Mouse (Mus musculus) heart, adult 2 months (tissue): ENCODE data around the gene Cerk. TPM values are rescaled to one million over a fixed set of nuclear protein-coding genes. Genes with fewer than 3 reads are reported as not detected.
A peak's percentile ranks its signal among the peaks of the same experiment; 100 is the strongest.

ENCODE experiments used
- DNase-seq, 2 experiments: peaks; one replicate each; pipeline ENCODE4 v3.0.0; 2021
- H3K27ac ChIP-seq: fragments of 200-600 bp; 2 replicates; pipeline ENCODE4 v1.8.1; 2022
- H3K27me3 ChIP-seq: fragments of 200-500 bp; 2 replicates; pipeline ENCODE4 v1.6.1; 2012; ENCODE audit warnings: mild to moderate bottlenecking, low read length, inconsistent platforms, mixed read lengths; ENCODE audit not compliant: control insufficient read depth, insufficient read depth
- H3K36me3 ChIP-seq: fragments of 200-500 bp; 2 replicates; pipeline ENCODE4 v1.6.1; 2012; ENCODE audit warnings: low read length, inconsistent platforms; ENCODE audit not compliant: control insufficient read depth, insufficient read depth
- H3K4me1 ChIP-seq: fragments of 200-500 bp; 2 replicates; pipeline ENCODE4 v1.6.1; 2011; ENCODE audit warnings: low read length; ENCODE audit not compliant: control insufficient read depth, insufficient read depth
- H3K4me3 ChIP-seq: fragments of 200-600 bp; 2 replicates; pipeline ENCODE4 v1.8.1; 2022
- H3K79me2 ChIP-seq: fragments of 200-500 bp; replicated peaks from 2 replicates; pipeline ENCODE4 v1.6.1; 2012; ENCODE audit warnings: mild to moderate bottlenecking, inconsistent platforms, low read length, moderate library complexity, mixed read lengths; ENCODE audit not compliant: control insufficient read depth, insufficient read depth
- H3K9ac ChIP-seq: fragments of 200-500 bp; 2 replicates; pipeline ENCODE4 v1.6.1; 2012; ENCODE audit warnings: low read depth, mild to moderate bottlenecking, control low read depth, inconsistent platforms, low read length, mixed read lengths
- CTCF ChIP-seq: fragments of 200-600 bp; IDR thresholded peaks from 2 replicates; pipeline ENCODE4 v1.8.1; 2022; ENCODE audit warnings: antibody characterized with exemption, mild to moderate bottlenecking, moderate library complexity
- EP300 ChIP-seq: fragments of 200-500 bp; IDR thresholded peaks from 2 replicates; pipeline ENCODE4 v1.6.1; 2011; ENCODE audit warnings: low read depth, low read length, control low read depth; ENCODE audit not compliant: insufficient read depth
- POLR2A ChIP-seq: fragments of 200-500 bp; IDR thresholded peaks from 2 replicates; pipeline ENCODE4 v1.6.1; 2011; ENCODE audit warnings: mild to moderate bottlenecking, low read depth, low read length, control low read depth; ENCODE audit not compliant: insufficient read depth
- WGBS: fragments of 180-500 bp; shearing (Covaris S2); methylation state at CpG from one replicate; pipeline ENCODE4 v1.1.7; 2018; 5-methylcytosine and 5-hydroxymethylcytosine counted together
- intact Hi-C: fragments of 180-260 bp; cut with DNase I; formaldehyde crosslinking; loops from one replicate; pipeline ENCODE4 v1.15.1; 2025
- polyA plus RNA-seq: library from polyadenylated mRNA; depleted of rRNA; stranded (reverse); fragments of >200 nt; gene quantifications from 2 replicates; pipeline ENCODE4 v1.2.3, GENCODE M21; 2012
- total RNA-seq, 2 experiments: library from RNA; stranded (reverse); gene quantifications; 2 replicates each; pipeline ENCODE4 v1.2.3; 2021

Cerk gene
- total and polyA plus RNA-seq, 3 experiments: 26.0 to 33.5 (median 30.4) TPM

- no peak overlapping the region for H3K9ac ChIP-seq
- 79% methylated on average over 7 of the region's 7 CpGs for whole genome bisulfite sequencing
- no peaks in the 10 kb centered on the region for H3K79me2 ChIP-seq
- H3K36me3 ChIP-seq: no peaks in the 10 kb centered on the region
- intact Hi-C loops: no loop called here
- no peaks in the 10 kb centered on the region for H3K27me3 ChIP-seq
- no peaks in the 10 kb centered on the region; the same call in 1 of the 2 replicates for H3K4me1 ChIP-seq
- H3K4me3 ChIP-seq: no peak overlapping the region
- no peak for TF ChIP-seq CTCF
- no peak for TF ChIP-seq POLR2A
- TF ChIP-seq EP300: no peak
- DNase-seq: no peak
- no peak overlapping the region for H3K27ac ChIP-seq
Observed at GRCm38 (mm10) chr15:86144577-86144976, 41.4 kb downstream of the Cerk start.

GRCm38 (mm10) chr15:86140323-86140722, 45.6 kb downstream of the Cerk start:
- Histone ChIP-seq H3K9ac (no peak overlapping the region), H3K36me3 (no peaks in the 10 kb centered on the region), H3K4me1 (no peaks in the 10 kb centered on the region), H3K27me3 (no peaks in the 10 kb centered on the region), H3K79me2 (no peaks in the 10 kb centered on the region), H3K4me3 (no peak overlapping the region), H3K27ac (no peak overlapping the region)
- peak; percentile 40 to 65 for DNase-seq
- intact Hi-C loops: no loop called here
- TF ChIP-seq CTCF (peak; percentile 97; the same call in 1 of the 2 replicates), EP300 (no peak), POLR2A (no peak)
- whole genome bisulfite sequencing: 40% methylated on average over 10 of the region's 10 CpGs

GRCm38 (mm10) chr15:86137638-86138037, 48.3 kb downstream of the Cerk start:
- no peaks in the 10 kb centered on the region for H3K79me2 ChIP-seq
- H3K4me3 ChIP-seq: no peak overlapping the region
- no peak overlapping the region for H3K27ac ChIP-seq
- no peaks in the 10 kb centered on the region for H3K27me3 ChIP-seq
- DNase-seq: peak; percentile 47 to 71
- intact Hi-C loops: loop anchor here (2.0 to 5.0 kb wide), 2 partner anchors 65 to 241 kb away; no protein-coding TSS in a partner anchor
- H3K4me1 ChIP-seq: no peaks in the 10 kb centered on the region
- no peak overlapping the region for H3K9ac ChIP-seq
- TF ChIP-seq POLR2A (no peak), CTCF (peak; percentile 80)
- H3K36me3 ChIP-seq: no peaks in the 10 kb centered on the region
- WGBS: 62% methylated on average over 4 of the region's 4 CpGs

GRCm38 (mm10) chr15:86134941-86135783, 50.8 kb downstream of the Cerk start:
- Histone ChIP-seq H3K79me2 (no peaks in the 10 kb centered on the region), H3K27ac (no peak overlapping the region), H3K9ac (no peak overlapping the region), H3K4me3 (no peak overlapping the region), H3K4me1 (no peaks in the 10 kb centered on the region), H3K36me3 (no peaks in the 10 kb centered on the region), H3K27me3 (no peaks in the 10 kb centered on the region)
- peak; percentile 83 to 91 for DNase-seq
- TF ChIP-seq EP300 (0 out of 2 replicates have a peak, but pooled peaks have one; percentile 52), CTCF (peak; percentile 86), POLR2A (no peak)
- intact Hi-C loops: loop anchor here (1.0 to 5.0 kb wide), 2 partner anchors 67 to 81 kb away; no protein-coding TSS in a partner anchor
- 33% methylated on average over 18 of the region's 18 CpGs for WGBS

- Histone ChIP-seq H3K4me1 (no peaks in the 10 kb centered on the region), H3K79me2 (no peaks in the 10 kb centered on the region), H3K36me3 (no peaks in the 10 kb centered on the region), H3K27me3 (no peaks in the 10 kb centered on the region), H3K27ac (no peak overlapping the region), H3K4me3 (no peak overlapping the region), H3K9ac (no peak overlapping the region)
- TF ChIP-seq EP300 (no peak), POLR2A (no peak), CTCF (no peak)
- no peak for DNase-seq
- 95% methylated on average over 10 of the region's 10 CpGs for WGBS
- intact Hi-C loops: no loop called here
Observed at GRCm38 (mm10) chr15:86130657-86131056, 55.3 kb downstream of the Cerk start.

GRCm38 (mm10) chr15:86129036-86129435, 56.9 kb downstream of the Cerk start:
- H3K4me3 ChIP-seq: no peak overlapping the region
- no peak overlapping the region for H3K9ac ChIP-seq
- H3K27me3 ChIP-seq: no peaks in the 10 kb centered on the region
- no peak for DNase-seq
- H3K36me3 ChIP-seq: 0 out of 2 replicates have a peak, but pooled peaks cover 2% of the 10 kb centered on the region
- TF ChIP-seq CTCF (no peak), EP300 (no peak), POLR2A (no peak)
- WGBS: 83% methylated on average over 3 of the region's 3 CpGs
- intact Hi-C loops: no loop called here
- no peaks in the 10 kb centered on the region for H3K79me2 ChIP-seq
- no peak overlapping the region for H3K27ac ChIP-seq
- H3K4me1 ChIP-seq: peaks cover 3% of the 10 kb centered on the region; the same call in 1 of the 2 replicates
